Comparison of ENCODE assay signal across 8 mouse cellular contexts in the genomic region with DNA sequence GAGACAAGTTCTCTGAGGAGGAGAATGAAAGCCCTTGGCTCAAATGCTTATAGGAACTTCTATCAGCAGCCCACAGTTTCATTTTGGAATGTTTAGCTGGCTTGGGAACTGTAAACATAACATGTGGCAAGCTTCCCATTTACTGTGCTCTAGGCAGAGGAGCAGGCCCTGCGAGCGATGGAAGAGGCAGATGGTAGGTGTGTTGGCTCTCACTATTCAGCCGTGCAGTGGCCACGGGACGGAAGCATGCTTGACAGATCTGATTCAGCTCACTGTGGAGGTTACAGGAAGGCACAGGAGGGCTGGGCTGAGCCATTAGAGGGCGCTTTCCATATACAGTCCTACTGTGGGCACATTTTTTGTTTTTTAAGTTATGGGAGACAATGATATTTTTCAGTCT.
A peak's percentile ranks its signal among the peaks of the same experiment; 100 is the strongest.
DNase-seq lines count a peak whose midpoint lies in the region; ATAC-seq and TF ChIP-seq lines count a peak whose summit lies in the region.

No protein-coding gene starts in this region.

- H3K27ac ChIP-seq in kidney, embryonic 14.5 days (ENCODE audit: low read depth, low read length) = no peak overlapping the region
- H3K27ac ChIP-seq in MEL (ENCODE audit: control insufficient read depth, low read depth, low read length) = no peak overlapping the region
- peak overlapping the region; percentile 40 for H3K27ac ChIP-seq in forebrain, embryonic 14.5 days (ENCODE audit: low read depth, low read length)

- no peak overlapping the region for H3K4me2 ChIP-seq in kidney, embryonic 14.5 days (replicated peaks; ENCODE audit: low read depth, low read length)
- H3K4me2 ChIP-seq in forebrain, embryonic 14.5 days (ENCODE audit: low read length) = no peak overlapping the region

- peak; percentile 3; the same call in 1 of the 2 replicates for TF ChIP-seq RAD21 in MEL (IDR thresholded peaks at IDR 0.05; ENCODE audit: low read depth, low read length)

- 70% methylated on average over 6 of the region's 6 CpGs for WGBS in kidney, embryonic 14.5 days
- WGBS in forebrain, embryonic 14.5 days = 43% methylated on average over 6 of the region's 6 CpGs
- WGBS in lung, adult 2 months = 24% methylated on average over 6 of the region's 6 CpGs

- TF ChIP-seq EP300 in MEL (IDR thresholded peaks at IDR 0.05; ENCODE audit: low read depth in 1 of 2, low read length in 2 of 2) = no peak

- TF ChIP-seq CTCF in MEL (IDR thresholded peaks at IDR 0.05 in 2 of 3, conservative IDR thresholded peaks at IDR 0.05 in 1 of 3; ENCODE audit: control insufficient read depth in 1 of 3, insufficient read depth in 1 of 3, low read depth in 2 of 3, low read length in 3 of 3, poor library complexity in 1 of 3, severe bottlenecking in 1 of 3) = peak in 2 of 3 experiments; percentile 24 to 38; a peak in 3 of 6 replicates
- TF ChIP-seq CTCF in lung, adult 2 months (IDR thresholded peaks at IDR 0.05; ENCODE audit: insufficient read depth, low read length) = peak; percentile 20; the same call in 1 of the 2 replicates

- H3K9ac ChIP-seq in kidney, embryonic 14.5 days (ENCODE audit: low read depth, low read length) = no peak overlapping the region
- H3K9ac ChIP-seq in MEL (ENCODE audit: control insufficient read depth, low read depth, low read length, poor library complexity, severe bottlenecking) = no peak overlapping the region
- H3K9ac ChIP-seq in forebrain, embryonic 14.5 days (ENCODE audit: low read length) = no peak overlapping the region

- ATAC-seq in kidney, embryonic 14.5 days (ENCODE audit: low FRiP score, low TSS enrichment) = no peak
- ATAC-seq in forebrain, embryonic 14.5 days = peak; percentile 73
- no peak for ATAC-seq in erythroid progenitor cell, adult 5-6 weeks (replicated peaks; ENCODE audit: low FRiP score, poor library complexity, severe bottlenecking)

- DNase-seq in kidney, adult 11 months = peak; percentile 33
- no peak for DNase-seq in MEL (ENCODE audit: low read depth, low spot score)
- peak; percentile 80 for DNase-seq in forebrain, embryonic 14.5 days (ENCODE audit: low spot score)
- peak; percentile 26 for DNase-seq in lung, adult 2 months
- DNase-seq in urinary bladder, postnatal 25 days (ENCODE audit: low spot score) = no peak
- DNase-seq in left cerebral cortex, adult 11 months (ENCODE audit: low spot score) = no peak

- no peaks in the 10 kb centered on the region for H3K27me3 ChIP-seq in kidney, embryonic 14.5 days (ENCODE audit: control insufficient read depth, insufficient read depth, low read length)
- no peaks in the 10 kb centered on the region for H3K27me3 ChIP-seq in MEL (ENCODE audit: control insufficient read depth in 1 of 2, insufficient read depth in 2 of 2, low read length in 2 of 2)
- H3K27me3 ChIP-seq in forebrain, embryonic 14.5 days (replicated peaks; ENCODE audit: control insufficient read depth, insufficient read depth, low read length) = no peaks in the 10 kb centered on the region

- peaks cover 2% of the 10 kb centered on the region; the same call in 1 of the 2 replicates for H3K4me1 ChIP-seq in kidney, embryonic 14.5 days (ENCODE audit: control insufficient read depth, insufficient read depth, low read length)
- H3K4me1 ChIP-seq in MEL (ENCODE audit: control insufficient read depth in 1 of 2, insufficient read depth in 2 of 2, low read length in 2 of 2) = no peaks in the 10 kb centered on the region
- peaks cover 7% of the 10 kb centered on the region for H3K4me1 ChIP-seq in forebrain, embryonic 14.5 days (ENCODE audit: control insufficient read depth, insufficient read depth, low read length)
- peaks cover 4% of the 10 kb centered on the region; the same call in 1 of the 2 replicates for H3K4me1 ChIP-seq in lung, adult 2 months (ENCODE audit: control insufficient read depth, insufficient read depth, low read length)

- H3K9me3 ChIP-seq in kidney, embryonic 14.5 days (ENCODE audit: control insufficient read depth, low read length) = no peaks in the 10 kb centered on the region
- H3K9me3 ChIP-seq in MEL (replicated peaks; ENCODE audit: insufficient read depth, low read length) = no peaks in the 10 kb centered on the region
- no peaks in the 10 kb centered on the region for H3K9me3 ChIP-seq in forebrain, embryonic 14.5 days (replicated peaks; ENCODE audit: control insufficient read depth, low read length)

- no peak for TF ChIP-seq POLR2A in MEL (IDR thresholded peaks at IDR 0.05; ENCODE audit: control insufficient read depth in 1 of 2, insufficient read depth in 1 of 2, low read depth in 1 of 2, low read length in 2 of 2, poor library complexity in 1 of 2)
- TF ChIP-seq POLR2A in lung, adult 2 months (IDR thresholded peaks at IDR 0.05; ENCODE audit: borderline replicate concordance, extremely low read depth, low read depth, low read length) = no peak

- no peaks in the 10 kb centered on the region for H3K36me3 ChIP-seq in kidney, embryonic 14.5 days (ENCODE audit: control insufficient read depth, insufficient read depth, low read length)
- no peaks in the 10 kb centered on the region; a peak in 1 of 4 replicates for H3K36me3 ChIP-seq in MEL (ENCODE audit: control insufficient read depth in 1 of 2, insufficient read depth in 2 of 2, low read length in 2 of 2)
- no peaks in the 10 kb centered on the region for H3K36me3 ChIP-seq in forebrain, embryonic 14.5 days (ENCODE audit: control insufficient read depth, insufficient read depth, low read length)

- H3K4me3 ChIP-seq in kidney, embryonic 14.5 days (ENCODE audit: low read length) = no peak overlapping the region
- H3K4me3 ChIP-seq in MEL (ENCODE audit: control insufficient read depth in 1 of 2, insufficient read depth in 1 of 2, low read depth in 2 of 2, low read length in 2 of 2) = no peak overlapping the region
- H3K4me3 ChIP-seq in forebrain, embryonic 14.5 days (ENCODE audit: low read depth, low read length) = no peak overlapping the region
- H3K4me3 ChIP-seq in lung, adult 2 months (replicated peaks; ENCODE audit: extremely low read depth, low read depth, low read length) = no peak overlapping the region

- no peaks in the 10 kb centered on the region for H3K79me2 ChIP-seq in MEL (ENCODE audit: control insufficient read depth, insufficient read depth, low read length, poor library complexity)

TF ChIP-seq in MEL, 35 proteins besides CTCF, POLR2A, EP300 and RAD21:
- no peak for TF ChIP-seq MXI1 (IDR thresholded peaks at IDR 0.05; ENCODE audit: low read depth, low read length)
- TF ChIP-seq SMC3 (IDR thresholded peaks at IDR 0.05; ENCODE audit: low read depth, low read length) = peak; percentile 11; the same call in 1 of the 2 replicates
- peak; percentile 80 for TF ChIP-seq ZKSCAN1 (IDR thresholded peaks at IDR 0.05; ENCODE audit: low read depth, low read length)

Comparison
In these comparisons a context has a peak if more than half of its experiments do, and no peak if none do; other contexts are left out.
1. DNase-seq: peak in kidney, adult 11 months (single experiment), forebrain, embryonic 14.5 days (single experiment) and lung, adult 2 months (single experiment); none in MEL (single experiment), urinary bladder, postnatal 25 days (single experiment) and left cerebral cortex, adult 11 months (single experiment).